Mouse (Mus musculus) limb, embryonic 15.5 days (tissue): ENCODE data around the gene Olfr221. TPM values are rescaled to one million over a fixed set of nuclear protein-coding genes. Genes with fewer than 3 reads are reported as not detected.

Experiments used
- ATAC-seq: fragments of 200-750 bp; cut with Nextera tagmentation; 2 replicates; pipeline ENCODE4 v1.8.0; 2017; ENCODE audit warnings: low read depth, moderate TSS enrichment; ENCODE audit not compliant: insufficient number of reproducible peaks, low FRiP score, low TSS enrichment
- H3K27ac ChIP-seq: fragments of 300-500 bp; sonication (generic); 2 replicates; pipeline ENCODE4 v1.5.1; 2015; ENCODE audit warnings: moderate library complexity, mild to moderate bottlenecking, inconsistent platforms
- H3K27me3 ChIP-seq: fragments of 300-500 bp; sonication (generic); 2 replicates; pipeline ENCODE4 v1.6.1; 2015; ENCODE audit warnings: inconsistent platforms
- H3K36me3 ChIP-seq: fragments of 300-500 bp; sonication (generic); 2 replicates; pipeline ENCODE4 v1.6.1; 2015; ENCODE audit warnings: inconsistent platforms
- H3K4me1 ChIP-seq: fragments of 300-500 bp; sonication (generic); 2 replicates; pipeline ENCODE4 v1.6.1; 2015; ENCODE audit warnings: inconsistent platforms
- H3K4me2 ChIP-seq: fragments of 300-500 bp; sonication (generic); 2 replicates; pipeline ENCODE4 v1.6.1; 2015; ENCODE audit warnings: mild to moderate bottlenecking, inconsistent platforms
- H3K4me3 ChIP-seq: fragments of 300-500 bp; sonication (generic); 2 replicates; pipeline ENCODE4 v1.5.1; 2015; ENCODE audit warnings: mild to moderate bottlenecking, inconsistent platforms
- H3K9ac ChIP-seq: fragments of 300-500 bp; sonication (generic); 2 replicates; pipeline ENCODE4 v1.6.1; 2015; ENCODE audit warnings: inconsistent platforms
- H3K9me3 ChIP-seq: fragments of 300-500 bp; sonication (generic); 2 replicates; pipeline ENCODE4 v1.6.1; 2016; ENCODE audit warnings: inconsistent platforms
- WGBS: fragments of 180-500 bp; shearing (Covaris S2); methylation state at CpG from one replicate; pipeline ENCODE4 v1.1.7; 2015; 5-methylcytosine and 5-hydroxymethylcytosine counted together
- polyA plus RNA-seq: library from polyadenylated mRNA; unstranded; fragments of >200 nt; fragmentation: Nextera tagmentation; extraction: Ambion mirVana; gene quantifications from 2 replicates; pipeline ENCODE4 v1.2.1, GENCODE M21; 2015

The Olfr221 gene
- polyA plus RNA-seq, 1 experiment from 2014 or later = not detected

DNA sequence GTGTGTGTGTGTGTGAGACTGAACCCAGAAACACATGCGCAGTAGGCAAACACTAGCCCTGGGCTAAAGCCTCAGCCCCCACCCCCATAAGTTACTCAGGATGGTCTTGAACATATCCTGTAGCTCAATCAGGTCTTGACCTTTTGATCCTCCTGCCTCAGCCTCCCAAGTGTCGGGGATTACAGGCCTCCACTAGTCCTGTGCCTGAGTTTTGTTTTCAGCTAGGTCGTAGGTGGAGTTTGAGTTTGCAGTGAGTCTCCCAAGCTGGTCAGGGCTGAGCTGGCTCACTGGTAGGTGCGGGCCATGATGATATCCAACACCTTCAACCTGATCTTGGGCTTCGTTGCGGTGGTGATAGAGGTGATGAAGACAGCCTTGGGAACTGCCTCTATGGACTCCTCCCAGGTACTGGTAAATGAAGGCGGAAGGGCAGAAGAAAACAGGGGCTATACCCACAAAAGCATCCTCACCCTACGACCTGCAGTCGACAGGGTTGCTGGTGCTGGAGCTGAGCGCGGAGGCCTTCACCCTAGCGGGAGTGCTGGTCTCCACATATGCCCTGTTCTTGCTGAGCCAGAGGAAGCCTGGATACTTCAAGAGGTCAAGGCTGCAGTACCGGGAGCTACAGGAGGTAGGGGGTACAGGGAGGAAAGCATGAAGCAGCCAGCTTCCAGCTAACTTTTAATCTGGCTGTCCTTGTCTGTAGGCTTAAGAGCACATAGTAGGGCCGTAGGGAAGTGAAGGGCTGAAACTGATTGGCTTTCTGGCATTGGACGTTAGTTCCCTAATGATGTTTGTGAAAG lies 23.8 kb downstream of the Olfr221 start:
- 84% methylated on average over 15 of the region's 15 CpGs for WGBS
- Histone ChIP-seq H3K27me3 (no peaks in the 10 kb centered on the region), H3K9ac (no peak overlapping the region), H3K4me1 (peaks cover 57% of the 10 kb centered on the region), H3K36me3 (no peaks in the 10 kb centered on the region), H3K4me2 (peak overlapping the region; percentile 55), H3K27ac (peak overlapping the region; percentile 99), H3K4me3 (peak overlapping the region; percentile 66), H3K9me3 (no peaks in the 10 kb centered on the region)
- no peak for ATAC-seq

DNA sequence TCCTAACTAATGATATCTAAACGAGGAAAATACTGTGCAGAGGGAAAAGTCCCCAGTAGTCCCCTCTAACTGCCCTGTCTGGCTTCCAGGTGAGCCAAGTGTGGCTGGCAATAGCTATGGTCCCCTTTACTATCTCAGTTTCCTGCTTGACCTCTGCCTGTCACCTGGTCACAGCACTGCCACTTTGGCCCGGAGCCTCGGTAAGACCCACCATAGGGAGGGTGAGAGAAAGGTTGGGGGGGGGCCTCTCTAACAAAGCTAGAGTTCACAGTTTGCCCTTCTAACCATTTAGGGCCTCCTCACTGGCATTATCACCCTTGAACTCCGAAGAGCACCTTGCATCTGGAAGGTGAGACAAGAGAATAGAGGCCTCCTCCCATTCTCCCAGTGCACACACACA lies 24.6 kb downstream of the Olfr221 start:
- 78% methylated on average over 4 of the region's 4 CpGs for WGBS
- H3K4me1 ChIP-seq = peaks cover 50% of the 10 kb centered on the region
- H3K9me3 ChIP-seq = no peaks in the 10 kb centered on the region
- H3K27me3 ChIP-seq = no peaks in the 10 kb centered on the region
- no peak overlapping the region for H3K4me3 ChIP-seq
- H3K27ac ChIP-seq = no peak overlapping the region
- no peak overlapping the region for H3K4me2 ChIP-seq
- no peaks in the 10 kb centered on the region for H3K36me3 ChIP-seq
- ATAC-seq = no peak
- no peak overlapping the region for H3K9ac ChIP-seq

- H3K4me1 ChIP-seq = peaks cover 45% of the 10 kb centered on the region
- no peak overlapping the region for H3K4me3 ChIP-seq
- no peaks in the 10 kb centered on the region for H3K9me3 ChIP-seq
- ATAC-seq = no peak
- H3K36me3 ChIP-seq = no peaks in the 10 kb centered on the region
- WGBS = 79% methylated on average over 13 of the region's 13 CpGs
- no peak overlapping the region for H3K9ac ChIP-seq
- H3K27ac ChIP-seq = no peak overlapping the region
- no peak overlapping the region for H3K4me2 ChIP-seq
- H3K27me3 ChIP-seq = no peaks in the 10 kb centered on the region
These were observed 25.4 kb downstream of the Olfr221 start for GRCm38 (mm10) chr14:52016625-52017405.

GRCm38 (mm10) chr14:52015445-52016100 lies 26.7 kb downstream of the Olfr221 start, which contains the start of gene Tmem253:
Gene Tmem253, plus strand, starts transcription at chr14:52015658.
- WGBS = 28% methylated on average over 6 of the region's 6 CpGs
- H3K9me3 ChIP-seq = no peaks in the 10 kb centered on the region
- peak within 1 kb of the TSS; percentile 61 for H3K4me2 ChIP-seq

DNA sequence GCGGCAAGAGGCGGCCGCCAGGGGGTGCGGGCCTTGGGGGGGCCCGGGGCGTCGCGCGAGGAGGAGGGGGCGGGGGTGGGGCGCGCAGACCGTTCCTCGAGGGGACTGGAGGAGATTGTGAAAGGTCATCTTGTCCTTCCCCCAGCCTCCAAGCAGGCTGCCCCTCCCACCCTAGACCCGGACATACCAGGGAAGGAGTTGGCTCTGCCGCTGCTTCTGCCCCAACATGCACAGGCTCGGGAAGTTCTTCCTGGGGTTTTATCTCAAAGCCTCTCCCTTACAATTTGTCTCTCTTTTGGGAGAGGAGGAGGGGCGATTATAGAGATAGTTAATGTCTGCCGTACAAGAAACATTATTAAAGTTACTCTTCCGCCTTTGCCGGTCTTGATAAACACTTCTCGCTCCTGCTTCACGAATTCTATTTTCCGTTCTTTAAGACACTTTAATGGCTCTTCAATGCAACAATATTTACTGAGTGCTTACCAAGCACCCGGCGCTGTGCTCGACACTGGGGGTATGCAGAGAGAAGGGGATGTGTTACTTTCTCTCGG lies 27.4 kb downstream of the Olfr221 start:
- under 1% methylated on average over 14 of the region's 28 CpGs for WGBS
- no peaks in the 10 kb centered on the region for H3K9me3 ChIP-seq

More at GRCm38 (mm10) chr14:52015445-52016100, 26.7 kb downstream of the Olfr221 start, which contains the start of gene Tmem253:
- H3K9ac ChIP-seq = peak within 1 kb of the TSS; percentile 69
- no peaks in the 10 kb centered on the region for H3K36me3 ChIP-seq
- peak within 1 kb of the TSS; percentile 66 for H3K4me3 ChIP-seq
- peak within 1 kb of the TSS; percentile 91 for H3K27ac ChIP-seq
- no peak for ATAC-seq
- no peaks in the 10 kb centered on the region for H3K27me3 ChIP-seq
- peaks cover 37% of the 10 kb centered on the region for H3K4me1 ChIP-seq

DNA sequence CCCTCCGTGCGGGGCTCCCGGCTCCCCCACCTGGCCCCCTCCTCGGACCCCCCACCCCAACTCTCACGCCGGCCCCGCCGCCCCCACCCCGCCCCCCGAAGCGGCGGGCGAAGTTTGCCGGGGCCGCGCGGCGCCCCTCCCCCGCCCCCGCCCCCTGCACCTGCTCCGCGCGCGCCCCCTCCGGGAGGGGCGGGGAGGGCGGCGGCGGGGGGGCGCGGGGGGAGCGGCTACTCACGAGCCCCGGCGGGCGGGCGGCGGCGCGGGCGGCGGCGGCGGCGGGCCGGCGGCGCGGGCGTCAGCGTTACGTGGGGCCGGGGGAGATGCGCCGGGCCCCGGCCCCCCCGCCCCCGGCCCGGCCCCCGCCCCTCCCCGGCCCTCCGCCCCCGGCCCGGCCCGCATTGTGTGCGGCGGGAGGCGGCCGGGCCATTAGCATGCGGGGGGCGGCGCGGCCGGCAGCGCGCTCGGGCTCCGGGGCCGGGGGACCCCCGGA lies 27.9 kb downstream of the Olfr221 start:
- Histone ChIP-seq H3K4me1 (peaks cover 48% of the 10 kb centered on the region), H3K4me3 (peak overlapping the region; percentile 66), H3K36me3 (peaks cover 1% of the 10 kb centered on the region; the same call in 1 of the 2 replicates), H3K9ac (peak overlapping the region; percentile 69), H3K27me3 (no peaks in the 10 kb centered on the region), H3K27ac (peak overlapping the region; percentile 91), H3K4me2 (peak overlapping the region; percentile 61), H3K9me3 (no peaks in the 10 kb centered on the region)
- ATAC-seq = 0 out of 2 replicates have a peak, but pooled peaks have one; percentile 43
- WGBS = 0% methylated on average over 4 of the region's 80 CpGs

More for the DNA sequence above, 27.4 kb downstream of the Olfr221 start:
- H3K27me3 ChIP-seq = no peaks in the 10 kb centered on the region
- peak overlapping the region; percentile 91 for H3K27ac ChIP-seq
- H3K36me3 ChIP-seq = no peaks in the 10 kb centered on the region
- 0 out of 2 replicates have a peak, but pooled peaks have one; percentile 33 for ATAC-seq
- H3K4me3 ChIP-seq = peak overlapping the region; percentile 66
- H3K9ac ChIP-seq = peak overlapping the region; percentile 69
- peak overlapping the region; percentile 61 for H3K4me2 ChIP-seq
- H3K4me1 ChIP-seq = peaks cover 44% of the 10 kb centered on the region

DNA sequence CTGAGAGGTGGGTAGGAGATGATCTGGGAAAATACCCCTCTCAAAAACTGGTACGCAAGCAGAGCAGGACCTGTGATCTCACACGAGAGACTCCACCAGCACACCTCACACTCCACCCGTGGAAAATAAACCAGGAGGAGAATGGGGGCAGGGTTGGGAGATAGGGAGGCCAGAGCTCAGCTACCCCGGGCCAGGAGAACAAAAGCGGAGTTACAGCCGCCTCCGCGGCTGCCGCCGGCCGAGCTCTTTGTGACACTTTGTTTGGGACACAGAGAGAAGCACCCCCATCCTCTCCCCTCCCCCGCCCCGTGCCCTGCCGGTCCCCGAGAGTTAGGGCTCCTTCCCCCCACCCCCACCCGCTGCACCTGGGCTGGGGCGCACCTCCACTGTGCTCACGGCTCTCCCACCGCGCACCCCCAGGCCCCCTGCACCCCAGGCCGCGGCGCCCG lies 28.5 kb downstream of the Olfr221 start:
- Histone ChIP-seq H3K4me2 (peak overlapping the region; percentile 61), H3K36me3 (peaks cover 6% of the 10 kb centered on the region; the same call in 1 of the 2 replicates), H3K27me3 (no peaks in the 10 kb centered on the region), H3K4me1 (peaks cover 48% of the 10 kb centered on the region), H3K4me3 (peak overlapping the region; percentile 66), H3K27ac (peak overlapping the region; percentile 91), H3K9ac (peak overlapping the region; percentile 69), H3K9me3 (no peaks in the 10 kb centered on the region)
- no peak for ATAC-seq
- 1% methylated on average over 11 of the region's 24 CpGs for WGBS

GRCm38 (mm10) chr14:52013021-52013610 lies 29.1 kb downstream of the Olfr221 start:
- H3K4me2 ChIP-seq = peak overlapping the region; percentile 61; the same call in 1 of the 2 replicates
- 46% methylated on average over 8 of the region's 8 CpGs for WGBS
- no peak for ATAC-seq
- peak overlapping the region; percentile 66 for H3K4me3 ChIP-seq
- H3K9ac ChIP-seq = no peak overlapping the region
- H3K9me3 ChIP-seq = no peaks in the 10 kb centered on the region
- peaks cover 46% of the 10 kb centered on the region for H3K4me1 ChIP-seq
- H3K27me3 ChIP-seq = no peaks in the 10 kb centered on the region
- peaks cover 12% of the 10 kb centered on the region for H3K36me3 ChIP-seq
- H3K27ac ChIP-seq = peak overlapping the region; percentile 91; the same call in 1 of the 2 replicates

- Histone ChIP-seq H3K27ac (0 out of 2 replicates have a peak overlapping the region, but pooled peaks have one; percentile 24), H3K4me2 (no peak overlapping the region), H3K4me3 (no peak overlapping the region), H3K36me3 (peaks cover 14% of the 10 kb centered on the region), H3K9me3 (no peaks in the 10 kb centered on the region), H3K9ac (no peak overlapping the region), H3K4me1 (peaks cover 46% of the 10 kb centered on the region), H3K27me3 (no peaks in the 10 kb centered on the region)
- WGBS = 50% methylated on average over 5 of the region's 5 CpGs
- no peak for ATAC-seq
These were observed 29.7 kb downstream of the Olfr221 start for GRCm38 (mm10) chr14:52012553-52012952.

- Histone ChIP-seq H3K27ac (no peak overlapping the region), H3K9me3 (no peaks in the 10 kb centered on the region), H3K9ac (no peak overlapping the region), H3K4me1 (peaks cover 46% of the 10 kb centered on the region), H3K4me3 (no peak overlapping the region), H3K4me2 (no peak overlapping the region), H3K36me3 (peaks cover 17% of the 10 kb centered on the region), H3K27me3 (no peaks in the 10 kb centered on the region)
- WGBS = 70% methylated on average over 4 of the region's 4 CpGs
- no peak for ATAC-seq
These were observed 30.2 kb downstream of the Olfr221 start for GRCm38 (mm10) chr14:52012085-52012484.

DNA sequence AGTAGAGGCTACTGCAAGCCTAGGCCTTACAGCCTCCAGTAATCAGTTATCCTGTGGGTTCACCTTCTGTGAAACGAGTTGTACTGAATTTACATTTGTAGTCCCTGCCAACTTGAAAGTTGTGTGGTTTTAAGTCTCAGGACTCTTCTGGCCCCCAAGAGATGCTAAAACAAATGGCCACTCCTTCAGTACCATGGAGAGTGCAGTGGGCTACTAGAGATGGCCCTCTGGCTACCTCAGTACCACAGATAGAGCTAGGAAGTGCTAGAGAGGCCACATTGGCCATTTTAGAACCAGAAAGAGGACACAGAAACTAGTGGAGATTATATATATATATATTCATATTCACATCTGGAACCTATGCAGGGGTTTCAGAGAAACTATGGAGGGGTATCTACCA lies 30.6 kb downstream of the Olfr221 start:
- no peak for ATAC-seq
- Histone ChIP-seq H3K27me3 (no peaks in the 10 kb centered on the region), H3K36me3 (peaks cover 21% of the 10 kb centered on the region), H3K4me3 (no peak overlapping the region), H3K9ac (no peak overlapping the region), H3K27ac (no peak overlapping the region), H3K4me1 (peaks cover 46% of the 10 kb centered on the region), H3K9me3 (no peaks in the 10 kb centered on the region), H3K4me2 (no peak overlapping the region)
- 81% methylated on average over 1 of the region's 1 CpGs for WGBS
